Mouse (Mus musculus): ENCODE results near the gene Ccdc89. TPM values are rescaled to one million over a fixed set of nuclear protein-coding genes. Genes with fewer than 3 reads are reported as not detected.
A peak's percentile ranks its signal among the peaks of the same experiment; 100 is the strongest.

Ccdc89 gene
- polyA plus RNA-seq (2012; ENCODE audit: insufficient read depth, insufficient read length, missing spikeins), result not detected in 2 replicates

- Histone ChIP-seq H3K27ac (replicated peaks; ENCODE audit: low read depth, low read length) (no peak within 1 kb of the TSS), H3K4me3 (ENCODE audit: insufficient read depth, low read depth, low read length) (peak within 1 kb of the TSS; percentile 60), H3K4me1 (ENCODE audit: control insufficient read depth, insufficient read depth, insufficient read length, low read length) (0 out of 2 replicates have a peak, but pooled peaks cover 4% of the 10 kb centered on the region)
Measured at GRCm38 (mm10) chr7:90426020-90427001, at the start of gene Ccdc89. TSS of gene Ccdc89 (plus strand) at chr7:90426577.

- no peaks in the 10 kb centered on the region for H3K4me1 ChIP-seq (ENCODE audit: control insufficient read depth, insufficient read depth, insufficient read length, low read length)
- H3K27ac ChIP-seq (replicated peaks; ENCODE audit: low read depth, low read length), result no peak overlapping the region
- H3K4me3 ChIP-seq (ENCODE audit: insufficient read depth, low read depth, low read length), result no peak overlapping the region
Measured at GRCm38 (mm10) chr7:90384411-90384810, 42.0 kb upstream of the Ccdc89 start.

GRCm38 (mm10) chr7:90386885-90387459, 39.4 kb upstream of the Ccdc89 start:
- 0 out of 2 replicates have a peak overlapping the region, but pooled peaks have one; percentile 5 for H3K4me3 ChIP-seq (ENCODE audit: insufficient read depth, low read depth, low read length)
- no peaks in the 10 kb centered on the region for H3K4me1 ChIP-seq (ENCODE audit: control insufficient read depth, insufficient read depth, insufficient read length, low read length)
- no peak overlapping the region for H3K27ac ChIP-seq (replicated peaks; ENCODE audit: low read depth, low read length)

GRCm38 (mm10) chr7:90389765-90390164, 36.6 kb upstream of the Ccdc89 start:
- Histone ChIP-seq H3K27ac (replicated peaks; ENCODE audit: low read depth, low read length) (no peak overlapping the region), H3K4me3 (ENCODE audit: insufficient read depth, low read depth, low read length) (no peak overlapping the region), H3K4me1 (ENCODE audit: control insufficient read depth, insufficient read depth, insufficient read length, low read length) (no peaks in the 10 kb centered on the region)

GRCm38 (mm10) chr7:90395073-90395472, 31.3 kb upstream of the Ccdc89 start:
- no peak overlapping the region for H3K4me3 ChIP-seq (ENCODE audit: insufficient read depth, low read depth, low read length)
- no peak overlapping the region for H3K27ac ChIP-seq (replicated peaks; ENCODE audit: low read depth, low read length)
- H3K4me1 ChIP-seq (ENCODE audit: control insufficient read depth, insufficient read depth, insufficient read length, low read length), result no peaks in the 10 kb centered on the region

- H3K4me1 ChIP-seq (ENCODE audit: control insufficient read depth, insufficient read depth, insufficient read length, low read length), result no peaks in the 10 kb centered on the region
- H3K27ac ChIP-seq (replicated peaks; ENCODE audit: low read depth, low read length), result no peak overlapping the region
- no peak overlapping the region for H3K4me3 ChIP-seq (ENCODE audit: insufficient read depth, low read depth, low read length)
Measured at GRCm38 (mm10) chr7:90395928-90396327, 30.4 kb upstream of the Ccdc89 start.

- Histone ChIP-seq H3K4me3 (ENCODE audit: insufficient read depth, low read depth, low read length) (no peak overlapping the region), H3K4me1 (ENCODE audit: control insufficient read depth, insufficient read depth, insufficient read length, low read length) (no peaks in the 10 kb centered on the region), H3K27ac (replicated peaks; ENCODE audit: low read depth, low read length) (no peak overlapping the region)
Measured at GRCm38 (mm10) chr7:90409934-90410333, 16.4 kb upstream of the Ccdc89 start.

- Histone ChIP-seq H3K4me1 (ENCODE audit: control insufficient read depth, insufficient read depth, insufficient read length, low read length) (0 out of 2 replicates have a peak, but pooled peaks cover 4% of the 10 kb centered on the region), H3K4me3 (ENCODE audit: insufficient read depth, low read depth, low read length) (peak overlapping the region; percentile 60; the same call in 1 of the 2 replicates), H3K27ac (replicated peaks; ENCODE audit: low read depth, low read length) (no peak overlapping the region)
Measured at GRCm38 (mm10) chr7:90427006-90427405, 629 bp downstream of the Ccdc89 start.

- Histone ChIP-seq H3K4me3 (ENCODE audit: insufficient read depth, low read depth, low read length) (no peak overlapping the region), H3K4me1 (ENCODE audit: control insufficient read depth, insufficient read depth, insufficient read length, low read length) (no peaks in the 10 kb centered on the region), H3K27ac (replicated peaks; ENCODE audit: low read depth, low read length) (no peak overlapping the region)
Measured at GRCm38 (mm10) chr7:90432221-90432620, 5.8 kb downstream of the Ccdc89 start.

- no peak overlapping the region for H3K4me3 ChIP-seq (ENCODE audit: insufficient read depth, low read depth, low read length)
Measured at GRCm38 (mm10) chr7:90440044-90440443, 13.7 kb downstream of the Ccdc89 start.

GRCm38 (mm10) chr7:90442070-90442469, 15.7 kb downstream of the Ccdc89 start:
- peak overlapping the region; percentile 50 for H3K4me3 ChIP-seq (ENCODE audit: insufficient read depth, low read depth, low read length)
- no peaks in the 10 kb centered on the region; the same call in 1 of the 2 replicates for H3K4me1 ChIP-seq (ENCODE audit: control insufficient read depth, insufficient read depth, insufficient read length, low read length)
- peak overlapping the region; percentile 40; the same call in 1 of the 2 replicates for H3K27ac ChIP-seq (replicated peaks; ENCODE audit: low read depth, low read length)

More at GRCm38 (mm10) chr7:90440044-90440443, 13.7 kb downstream of the Ccdc89 start:
- Histone ChIP-seq H3K27ac (replicated peaks; ENCODE audit: low read depth, low read length) (no peak overlapping the region), H3K4me1 (ENCODE audit: control insufficient read depth, insufficient read depth, insufficient read length, low read length) (no peaks in the 10 kb centered on the region; the same call in 1 of the 2 replicates)

- Histone ChIP-seq H3K4me1 (ENCODE audit: control insufficient read depth, insufficient read depth, insufficient read length, low read length) (no peaks in the 10 kb centered on the region; the same call in 1 of the 2 replicates), H3K4me3 (ENCODE audit: insufficient read depth, low read depth, low read length) (peak within 1 kb of the TSS; percentile 100), H3K27ac (replicated peaks; ENCODE audit: low read depth, low read length) (peak within 1 kb of the TSS; percentile 83)
Measured at GRCm38 (mm10) chr7:90442518-90443080, 16.2 kb downstream of the Ccdc89 start, which contains the start of gene Crebzf. TSS of gene Crebzf (plus strand) at chr7:90442729.

- Histone ChIP-seq H3K27ac (replicated peaks; ENCODE audit: low read depth, low read length) (peak overlapping the region; percentile 83), H3K4me3 (ENCODE audit: insufficient read depth, low read depth, low read length) (peak overlapping the region; percentile 100), H3K4me1 (ENCODE audit: control insufficient read depth, insufficient read depth, insufficient read length, low read length) (no peaks in the 10 kb centered on the region; the same call in 1 of the 2 replicates)
Measured at GRCm38 (mm10) chr7:90443101-90444091, 17.0 kb downstream of the Ccdc89 start.

GRCm38 (mm10) chr7:90444206-90444605, 17.8 kb downstream of the Ccdc89 start:
- H3K27ac ChIP-seq (replicated peaks; ENCODE audit: low read depth, low read length), result peak overlapping the region; percentile 83

More at GRCm38 (mm10) chr7:90444206-90444605, 17.8 kb downstream of the Ccdc89 start:
- H3K4me3 ChIP-seq (ENCODE audit: insufficient read depth, low read depth, low read length), result peak overlapping the region; percentile 100
- no peaks in the 10 kb centered on the region; the same call in 1 of the 2 replicates for H3K4me1 ChIP-seq (ENCODE audit: control insufficient read depth, insufficient read depth, insufficient read length, low read length)
